Mouse (Mus musculus) ES-E14 (cell line): Measurements from ENCODE around the gene Ruvbl1.

ENCODE experiments used
- CHD2 ChIP-seq: IDR thresholded peaks from 2 replicates; pipeline ENCODE4 v1.6.1; 2014; ENCODE audit warnings: mild to moderate bottlenecking, low read depth, low read length, inconsistent platforms
- HCFC1 ChIP-seq: IDR thresholded peaks from 2 replicates; pipeline ENCODE4 v1.6.1; 2012; ENCODE audit warnings: low read length, inconsistent platforms, borderline replicate concordance; ENCODE audit not compliant: insufficient read depth
- ZNF384 ChIP-seq: IDR thresholded peaks from 2 replicates; pipeline ENCODE4 v1.6.1; 2012; ENCODE audit warnings: low read depth, low read length, inconsistent platforms

DNA sequence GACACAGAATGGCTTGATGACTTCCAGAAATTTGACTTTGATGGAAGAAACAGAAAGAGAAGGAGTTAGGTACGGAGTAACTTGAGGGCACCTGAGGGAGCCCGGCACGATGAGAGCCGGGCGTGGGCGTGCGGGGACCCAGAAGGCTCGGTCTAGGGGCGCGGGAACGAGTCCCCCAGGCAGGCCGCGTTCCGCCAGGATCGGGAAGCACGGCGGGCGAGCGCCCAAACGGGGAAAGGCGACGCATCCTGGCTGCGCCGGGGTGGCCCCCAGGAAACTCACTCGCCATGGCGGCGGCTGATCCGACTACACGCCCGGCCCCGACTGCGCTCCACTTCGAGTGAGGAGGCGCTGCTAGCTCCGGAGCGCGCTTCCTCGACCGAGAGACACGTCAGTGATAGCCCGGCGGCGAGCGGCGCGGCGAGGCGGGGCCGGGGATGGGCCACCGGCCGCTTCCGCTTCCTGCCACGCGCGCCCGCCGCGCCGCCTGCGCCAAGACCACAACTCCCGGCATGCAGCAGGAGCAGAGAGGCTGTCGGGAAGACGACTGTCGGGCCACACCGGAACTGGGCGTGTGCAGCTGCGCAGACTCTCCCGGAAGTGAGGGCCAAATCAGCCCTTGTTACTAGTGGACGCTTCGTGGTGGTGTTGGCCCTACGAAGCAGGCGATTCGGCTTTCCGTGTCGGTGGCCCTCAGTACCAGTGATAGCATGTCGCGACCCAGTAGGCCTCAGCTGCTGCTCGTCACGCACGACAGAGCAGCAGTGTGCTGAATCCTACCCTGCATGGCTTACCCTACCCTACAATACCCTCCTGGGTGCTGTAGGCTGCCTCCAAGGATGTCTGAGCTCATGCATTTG is 53.4 kb downstream of the Ruvbl1 start, which contains the start of gene Sec61a1:
- no peak for TF ChIP-seq CHD2
- TF ChIP-seq HCFC1, result peak; percentile 95
- no peak for TF ChIP-seq ZNF384
